Mouse (Mus musculus): ENCODE measurements around the gene Adar. TPM values are rescaled to one million over a fixed set of nuclear protein-coding genes. Genes with fewer than 3 reads are reported as not detected.
A peak's percentile ranks its signal among the peaks of the same experiment; 100 is the strongest.

The Adar gene
- total and polyA plus RNA-seq, 3 experiments: 11.5 to 33.1 (median 20.4) TPM

GRCm38 (mm10) chr3:89688694-89689581 lies 25.9 kb upstream of the Adar start:
- no peak overlapping the region for H3K4me3 ChIP-seq (replicated peaks in 1 of 3; ENCODE audit: low read depth in 2 of 3, low read length in 2 of 3, poor library complexity in 1 of 3)
- no peak overlapping the region for H3K9ac ChIP-seq (ENCODE audit: insufficient read depth, low read depth)

GRCm38 (mm10) chr3:89691776-89692175 lies 23.0 kb upstream of the Adar start:
- DNase-seq (ENCODE audit: extremely low read depth): no peak
- Histone ChIP-seq H3K79me2 (replicated peaks; ENCODE audit: control insufficient read depth, extremely low read depth, insufficient read depth, poor library complexity, severe bottlenecking) (no peaks in the 10 kb centered on the region), H3K9me3 (replicated peaks; ENCODE audit: low read length) (peaks cover 19% of the 10 kb centered on the region), H3K4me2 (ENCODE audit: insufficient read depth, low read depth, poor library complexity, severe bottlenecking) (no peak overlapping the region), H3K9ac (ENCODE audit: insufficient read depth, low read depth) (no peak overlapping the region), H3K4me3 (replicated peaks in 1 of 3; ENCODE audit: low read depth in 2 of 3, low read length in 2 of 3, poor library complexity in 1 of 3) (no peak overlapping the region), H3K27ac (ENCODE audit: insufficient read depth, low read depth) (no peak overlapping the region), H3K4me1 (ENCODE audit: control insufficient read depth in 1 of 2, insufficient read depth in 2 of 2) (no peaks in the 10 kb centered on the region), H3K27me3 (replicated peaks) (peaks cover 1% of the 10 kb centered on the region), H3K36me3 (replicated peaks in 1 of 2; ENCODE audit: control insufficient read depth in 1 of 2, insufficient read depth in 1 of 2, low read length in 1 of 2) (no peaks in the 10 kb centered on the region)
- dilution Hi-C loops (cut with MboI; ENCODE audit: extremely low pct_ligation_motif_present, extremely low pct_unique_long_range_greater_than_20kb, low sequenced_read_pairs) (no loop called here), in situ Hi-C loops (cut with MboI; ENCODE audit: low pct_ligation_motif_present, low pct_unique_long_range_greater_than_20kb, low sequenced_read_pairs) (loop anchor here (25.0 kb wide), 1 partner anchor 354 kb away; the partner anchor contains the start of genes Adam15 and Efna4)
- no peak for TF ChIP-seq BHLHE40 (IDR thresholded peaks at IDR 0.05; ENCODE audit: low read depth, low read length)
- TF ChIP-seq KAT2A (IDR thresholded peaks at IDR 0.05; ENCODE audit: insufficient replicate concordance, low read length): no peak

More at GRCm38 (mm10) chr3:89688694-89689581, 25.9 kb upstream of the Adar start:
- Histone ChIP-seq H3K79me2 (replicated peaks; ENCODE audit: control insufficient read depth, extremely low read depth, insufficient read depth, poor library complexity, severe bottlenecking) (no peaks in the 10 kb centered on the region), H3K36me3 (replicated peaks in 1 of 2; ENCODE audit: control insufficient read depth in 1 of 2, insufficient read depth in 1 of 2, low read length in 1 of 2) (no peaks in the 10 kb centered on the region), H3K27ac (ENCODE audit: insufficient read depth, low read depth) (no peak overlapping the region), H3K27me3 (replicated peaks) (no peaks in the 10 kb centered on the region), H3K9me3 (replicated peaks; ENCODE audit: low read length) (peaks cover 14% of the 10 kb centered on the region), H3K4me1 (ENCODE audit: control insufficient read depth in 1 of 2, insufficient read depth in 2 of 2) (peaks cover 0 to 6% of the 10 kb centered on the region in 2 experiments; a peak in 1 of 4 replicates), H3K4me2 (ENCODE audit: insufficient read depth, low read depth, poor library complexity, severe bottlenecking) (no peak overlapping the region)
- in situ Hi-C loops (cut with MboI; ENCODE audit: low pct_ligation_motif_present, low pct_unique_long_range_greater_than_20kb, low sequenced_read_pairs): loop anchor here (10.0 to 25.0 kb wide), 2 partner anchors 174 to 352 kb away; partner anchors contain the start of genes Adam15 and Efna4
- DNase-seq (ENCODE audit: extremely low read depth): peak; percentile 59
- dilution Hi-C loops (cut with MboI; ENCODE audit: extremely low pct_ligation_motif_present, extremely low pct_unique_long_range_greater_than_20kb, low sequenced_read_pairs): no loop called here
- TF ChIP-seq SMC3 (IDR thresholded peaks at IDR 0.05; ENCODE audit: low read depth, low read length) (peak; percentile 94), ZC3H11A (IDR thresholded peaks at IDR 0.05; ENCODE audit: low read depth, low read length) (peak; percentile 50), RAD21 (IDR thresholded peaks at IDR 0.05; ENCODE audit: low read depth, low read length) (peak; percentile 89), CHD1 (IDR thresholded peaks at IDR 0.05; ENCODE audit: low read depth, low read length) (no peak), ELF1 (IDR thresholded peaks at IDR 0.05; ENCODE audit: low read depth, low read length) (peak; percentile 48; the same call in 1 of the 2 replicates), MEF2A (IDR thresholded peaks at IDR 0.05; ENCODE audit: borderline replicate concordance, low read depth, low read length) (no peak), MAFK (IDR thresholded peaks at IDR 0.05; ENCODE audit: insufficient replicate concordance, low read length) (no peak), CTCF (conservative IDR thresholded peaks at IDR 0.05 in 1 of 2, IDR thresholded peaks at IDR 0.05 in 1 of 2; ENCODE audit: low read depth in 2 of 2, low read length in 2 of 2) (peak; percentile 77 to 93)
